Mouse (Mus musculus) myocyte (in vitro differentiated cells): ENCODE measurements at regions not wholly inside any gene's neighbourhood (a gene's known extent, or its start where the extent isn't known, plus 50 kb on each side); places are given as distances from the start of the nearest gene placed in this dataset.

ENCODE experiments used
- H3K27me3 ChIP-seq: one replicate; pipeline ENCODE4 v1.6.1; 2011; ENCODE audit not compliant: control insufficient read depth, insufficient read depth, insufficient read length
- H3K36me3 ChIP-seq: one replicate; pipeline ENCODE4 v1.6.1; 2011; ENCODE audit not compliant: control insufficient read depth, insufficient read depth
- H3K4me2 ChIP-seq: one replicate; pipeline ENCODE4 v1.6.1; 2011; ENCODE audit warnings: low read depth, control low read depth
- H3K4me3 ChIP-seq: one replicate; pipeline ENCODE4 v1.5.1; 2011; ENCODE audit warnings: mild to moderate bottlenecking, control low read depth, moderate library complexity
- H3K79me2 ChIP-seq: one replicate; pipeline ENCODE4 v1.6.1; 2011; ENCODE audit not compliant: control insufficient read depth, insufficient read depth
- H3ac ChIP-seq: one replicate; pipeline ENCODE4 v1.6.1; 2011; ENCODE audit not compliant: control insufficient read depth, insufficient read length
- CEBPB ChIP-seq: IDR thresholded peaks from 2 replicates; pipeline ENCODE4 v1.6.1; 2011; ENCODE audit warnings: mild to moderate bottlenecking, moderate library complexity; ENCODE audit not compliant: poor library complexity, insufficient read depth, severe bottlenecking
- E2F4 ChIP-seq: IDR thresholded peaks from one replicate; pipeline ENCODE4 v1.6.1; 2011; ENCODE audit warnings: mild to moderate bottlenecking, control low read depth, moderate library complexity; ENCODE audit not compliant: insufficient read depth
- MAX ChIP-seq: IDR thresholded peaks from one replicate; pipeline ENCODE4 v1.6.1; 2011; ENCODE audit warnings: low read depth, mild to moderate bottlenecking, control low read depth
- MYOD1 ChIP-seq, 3 experiments: IDR thresholded peaks; one replicate each; pipeline ENCODE4 v1.6.1; 2011; ENCODE audit warnings: control low read depth in 2 of 3, low read depth in 2 of 3, mild to moderate bottlenecking in 2 of 3, moderate library complexity in 1 of 3; ENCODE audit not compliant: insufficient read length in 2 of 3, control insufficient read depth in 1 of 3
- MYOG ChIP-seq, 3 experiments: IDR thresholded peaks; one replicate each; pipeline ENCODE4 v1.6.1; 2011; ENCODE audit warnings: control low read depth in 2 of 3, low read depth in 2 of 3, mild to moderate bottlenecking in 2 of 3; ENCODE audit not compliant: insufficient read length in 2 of 3, control insufficient read depth in 1 of 3, insufficient read depth in 1 of 3
- POLR2A ChIP-seq: IDR thresholded peaks from one replicate; pipeline ENCODE4 v1.6.1; 2011; ENCODE audit warnings: low read depth, mild to moderate bottlenecking, control low read depth, moderate library complexity; ENCODE audit not compliant: insufficient read length
- POLR2AphosphoS2 ChIP-seq: IDR thresholded peaks from one replicate; pipeline ENCODE4 v1.6.1; 2011; ENCODE audit warnings: low read depth, control low read depth; ENCODE audit not compliant: insufficient read length
- REST ChIP-seq: IDR thresholded peaks from one replicate; pipeline ENCODE4 v1.6.1; 2011; ENCODE audit warnings: mild to moderate bottlenecking, control low read depth, moderate library complexity; ENCODE audit not compliant: insufficient read depth, insufficient read length
- SRF ChIP-seq: IDR thresholded peaks from one replicate; pipeline ENCODE4 v1.6.1; 2011; ENCODE audit warnings: low read depth; ENCODE audit not compliant: control insufficient read depth, insufficient read length
- TCF12 ChIP-seq: IDR thresholded peaks from one replicate; pipeline ENCODE4 v1.6.1; 2011; ENCODE audit warnings: mild to moderate bottlenecking, control low read depth; ENCODE audit not compliant: poor library complexity, insufficient read depth, severe bottlenecking
- TCF3 ChIP-seq: IDR thresholded peaks from one replicate; pipeline ENCODE4 v1.6.1; 2011; ENCODE audit warnings: low read depth, control low read depth; ENCODE audit not compliant: insufficient read length
- USF1 ChIP-seq: IDR thresholded peaks from one replicate; pipeline ENCODE4 v1.6.1; 2011; ENCODE audit warnings: low read depth, mild to moderate bottlenecking, control low read depth, moderate library complexity

DNA sequence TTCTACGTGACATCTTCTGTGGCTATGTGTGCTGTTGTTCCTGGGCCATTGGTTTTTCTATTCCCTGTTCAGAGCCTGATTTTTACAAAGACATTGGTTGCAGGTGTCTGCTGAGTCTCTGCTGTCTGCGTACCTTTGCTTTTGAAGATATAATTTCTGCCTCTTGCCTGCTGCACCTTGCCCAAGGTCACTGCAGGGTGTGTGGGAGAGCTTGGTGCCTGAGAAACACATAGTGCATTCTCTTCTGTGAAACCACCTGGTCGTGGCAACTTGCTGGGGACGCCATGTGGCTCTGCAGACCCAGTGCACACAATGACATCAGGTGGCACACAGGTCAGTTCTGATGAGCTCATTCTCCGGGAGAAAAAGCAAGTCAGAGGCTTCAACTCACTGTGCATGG lies 246.0 kb upstream of the Slc7a11 start:
- no peak overlapping the region for H3K4me3 ChIP-seq
- no peak overlapping the region for H3ac ChIP-seq
- no peaks in the 10 kb centered on the region for H3K79me2 ChIP-seq
- H3K4me2 ChIP-seq = no peak overlapping the region
- no peak for TF ChIP-seq CEBPB
- no peak for TF ChIP-seq REST
- no peak for TF ChIP-seq TCF3
- no peaks in the 10 kb centered on the region for H3K36me3 ChIP-seq
- no peaks in the 10 kb centered on the region for H3K27me3 ChIP-seq

DNA sequence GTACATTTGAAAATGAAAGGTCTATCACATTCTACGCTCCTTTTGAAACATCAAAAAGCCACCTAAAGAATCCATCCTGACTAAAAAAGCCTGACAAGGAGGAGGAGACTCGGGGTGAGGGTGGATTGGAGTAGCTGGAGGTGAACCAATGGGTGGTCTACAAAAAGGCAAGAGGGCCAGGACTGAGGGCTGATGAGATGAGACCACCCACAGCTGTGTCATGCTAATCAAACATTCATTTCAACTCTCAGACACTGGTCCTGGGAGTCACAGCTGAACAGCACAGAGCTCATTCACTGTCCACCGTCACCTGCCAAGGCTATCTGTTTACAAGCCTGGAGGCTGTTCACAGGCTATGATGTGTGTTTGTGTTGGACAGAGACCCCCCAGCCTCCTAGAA lies 244.3 kb upstream of the Slc7a11 start:
- Histone ChIP-seq H3ac (no peak overlapping the region), H3K79me2 (no peaks in the 10 kb centered on the region), H3K27me3 (no peaks in the 10 kb centered on the region), H3K4me2 (no peak overlapping the region), H3K4me3 (no peak overlapping the region), H3K36me3 (no peaks in the 10 kb centered on the region)
- TF ChIP-seq TCF3 (no peak), E2F4 (no peak), CEBPB (no peak), TCF12 (no peak), MAX (no peak), USF1 (no peak), POLR2AphosphoS2 (no peak), MYOG (IDR thresholded peaks at IDR 0.05; ENCODE audit: control insufficient read depth in 1 of 3, insufficient read depth in 1 of 3, insufficient read length in 2 of 3, low read depth in 2 of 3) (no peak), REST (no peak), POLR2A (no peak), MYOD1 (IDR thresholded peaks at IDR 0.05; ENCODE audit: control insufficient read depth in 1 of 3, insufficient read length in 2 of 3, low read depth in 2 of 3) (no peak), SRF (no peak)

DNA sequence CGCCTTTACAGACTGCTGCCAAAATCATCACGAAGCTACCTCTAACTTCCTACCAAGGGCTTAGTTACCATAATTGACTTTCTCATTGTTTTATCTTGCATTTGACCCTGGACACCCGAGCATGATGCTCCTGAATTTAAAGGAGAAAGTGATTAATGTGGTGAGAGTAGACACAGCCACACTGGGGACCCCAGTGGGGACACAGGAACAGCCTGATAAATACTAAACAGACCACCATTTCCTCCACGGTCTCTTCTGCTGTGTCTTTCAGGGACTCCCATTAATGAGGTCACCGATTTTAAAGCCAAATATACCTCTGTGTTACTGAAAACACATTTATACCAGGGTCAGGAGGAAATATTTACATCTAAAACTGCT lies 235.2 kb upstream of the Slc7a11 start:
- TF ChIP-seq USF1 (no peak), TCF12 (no peak), REST (no peak), MYOG (IDR thresholded peaks at IDR 0.05; ENCODE audit: control insufficient read depth in 1 of 3, insufficient read depth in 1 of 3, insufficient read length in 2 of 3, low read depth in 2 of 3) (no peak), SRF (no peak), MYOD1 (IDR thresholded peaks at IDR 0.05; ENCODE audit: control insufficient read depth in 1 of 3, insufficient read length in 2 of 3, low read depth in 2 of 3) (no peak), E2F4 (no peak), TCF3 (no peak), MAX (no peak), POLR2AphosphoS2 (no peak), CEBPB (no peak), POLR2A (no peak)
- no peak overlapping the region for H3K4me2 ChIP-seq

DNA sequence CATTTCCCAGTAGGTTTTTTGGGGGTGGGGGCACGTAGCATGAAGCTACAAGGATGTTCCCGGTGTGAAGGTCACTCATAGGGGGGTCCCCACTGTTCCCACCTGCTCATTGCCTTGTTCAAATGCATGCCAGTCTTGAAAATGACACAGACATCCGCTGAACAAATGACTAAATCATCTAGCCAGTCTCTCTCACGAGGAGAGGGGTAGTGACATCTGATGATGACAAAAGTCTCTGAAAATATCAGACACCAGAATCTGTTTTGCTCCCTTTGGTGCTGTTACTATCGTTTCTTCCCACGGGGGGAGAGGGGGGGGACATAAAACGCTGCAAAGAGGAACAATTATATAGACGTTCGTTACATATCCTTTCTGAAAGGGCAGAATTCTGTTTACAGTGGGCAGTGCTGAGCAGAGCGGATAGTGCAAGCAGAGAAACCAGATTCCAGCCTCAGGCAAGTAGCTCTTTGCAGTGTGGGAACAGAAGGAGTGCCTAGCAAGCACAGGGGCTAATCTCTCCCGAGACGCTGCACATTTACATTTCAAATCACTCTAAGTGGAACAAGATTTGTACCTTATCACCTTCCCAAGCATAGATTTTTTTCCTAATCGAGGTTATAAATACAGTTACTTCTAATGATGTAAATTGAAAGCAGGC lies 234.7 kb upstream of the Slc7a11 start:
- Histone ChIP-seq H3ac (no peak overlapping the region), H3K27me3 (no peaks in the 10 kb centered on the region), H3K79me2 (no peaks in the 10 kb centered on the region), H3K4me2 (no peak overlapping the region), H3K4me3 (no peak overlapping the region), H3K36me3 (no peaks in the 10 kb centered on the region)
- TF ChIP-seq REST (no peak), E2F4 (no peak), TCF3 (no peak), MYOG (IDR thresholded peaks at IDR 0.05; ENCODE audit: control insufficient read depth in 1 of 3, insufficient read depth in 1 of 3, insufficient read length in 2 of 3, low read depth in 2 of 3) (no peak), MAX (no peak), POLR2AphosphoS2 (no peak), CEBPB (no peak), SRF (no peak), POLR2A (no peak), TCF12 (no peak), MYOD1 (IDR thresholded peaks at IDR 0.05; ENCODE audit: control insufficient read depth in 1 of 3, insufficient read length in 2 of 3, low read depth in 2 of 3) (no peak), USF1 (no peak)

More for the DNA sequence above, 235.2 kb upstream of the Slc7a11 start:
- Histone ChIP-seq H3K36me3 (no peaks in the 10 kb centered on the region), H3K27me3 (no peaks in the 10 kb centered on the region), H3K79me2 (no peaks in the 10 kb centered on the region), H3K4me3 (no peak overlapping the region), H3ac (no peak overlapping the region)

DNA sequence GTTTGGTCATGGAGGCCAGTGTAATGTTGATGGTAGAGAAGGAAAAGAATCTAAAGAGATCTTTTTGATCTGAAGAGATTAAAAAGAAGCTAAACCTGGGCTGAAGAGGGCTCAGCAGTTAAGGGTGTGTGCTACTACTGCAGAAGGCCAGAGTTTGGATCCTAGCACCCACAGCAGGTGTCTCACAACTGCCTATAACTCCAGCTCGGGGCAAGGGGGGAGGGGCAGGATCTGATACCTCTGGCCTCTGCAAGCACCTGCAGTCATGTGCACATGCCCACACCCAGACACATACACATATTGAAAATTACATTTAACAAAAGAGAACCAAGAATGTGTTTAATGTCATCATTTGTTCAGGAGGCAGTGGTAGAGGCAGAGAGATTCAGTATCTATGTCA lies 232.4 kb upstream of the Slc7a11 start:
- H3K36me3 ChIP-seq = no peaks in the 10 kb centered on the region
- no peaks in the 10 kb centered on the region for H3K27me3 ChIP-seq
- no peak overlapping the region for H3K4me3 ChIP-seq
- H3K4me2 ChIP-seq = no peak overlapping the region
- no peak overlapping the region for H3ac ChIP-seq
- TF ChIP-seq TCF12 (no peak), SRF (no peak), POLR2A (no peak), MAX (no peak), E2F4 (no peak), POLR2AphosphoS2 (no peak), CEBPB (no peak), MYOD1 (IDR thresholded peaks at IDR 0.05; ENCODE audit: control insufficient read depth in 1 of 3, insufficient read length in 2 of 3, low read depth in 2 of 3) (no peak), REST (no peak), USF1 (no peak), MYOG (IDR thresholded peaks at IDR 0.05; ENCODE audit: control insufficient read depth in 1 of 3, insufficient read depth in 1 of 3, insufficient read length in 2 of 3, low read depth in 2 of 3) (no peak), TCF3 (no peak)
- H3K79me2 ChIP-seq = no peaks in the 10 kb centered on the region
